Mouse (Mus musculus): ENCODE data around the gene Gypa.

- no peak for TF ChIP-seq CTCF (IDR thresholded peaks at IDR 0.05 in 2 of 3, conservative IDR thresholded peaks at IDR 0.05 in 1 of 3; ENCODE audit: control insufficient read depth in 1 of 3, insufficient read depth in 1 of 3, low read depth in 2 of 3, low read length in 3 of 3, poor library complexity in 1 of 3, severe bottlenecking in 1 of 3)
- no peak for TF ChIP-seq TCF12 (IDR thresholded peaks at IDR 0.05; ENCODE audit: low read depth, low read length)
- TF ChIP-seq EP300 (IDR thresholded peaks at IDR 0.05; ENCODE audit: low read depth in 1 of 2, low read length in 2 of 2), result no peak
- no peak for TF ChIP-seq POLR2A (IDR thresholded peaks at IDR 0.05; ENCODE audit: control insufficient read depth in 1 of 2, insufficient read depth in 1 of 2, low read depth in 1 of 2, low read length in 2 of 2, poor library complexity in 1 of 2)
These were observed 61.4 kb downstream of the Gypa start for GRCm38 (mm10) chr8:80554991-80555390.
